Mouse (Mus musculus): ENCODE measurements around the gene Il27ra.

- TF ChIP-seq GATA2 (IDR thresholded peaks at IDR 0.05; ENCODE audit: borderline replicate concordance, low read depth, low read length) (no peak), CTCF (IDR thresholded peaks at IDR 0.05; ENCODE audit: low read depth, low read length) (no peak), POLR2AphosphoS5 (IDR thresholded peaks at IDR 0.05; ENCODE audit: insufficient replicate concordance, low read depth, low read length) (no peak)
Observed at GRCm38 (mm10) chr8:83980845-83981244, 61.5 kb downstream of the Il27ra start.
